9 mouse cellular contexts compared by ENCODE assay signal in genomic region chr4:100537898-100538297, GRCm38 (mm10). TPM values are rescaled to one million over a fixed set of nuclear protein-coding genes. Genes with fewer than 3 reads are reported as not detected.
DNase-seq lines count a peak whose midpoint lies in the region; ATAC-seq lines count a peak whose summit lies in the region.
"Had no signal": no experiment of that assay in that cellular context is flagged by ENCODE, and none has a peak within 500 bp of the region (broad histone marks: within the 10 kb centered on the region; RNA-seq: fewer than 3 reads in every experiment).

No protein-coding gene starts in this region.

- peaks cover 21% of the 10 kb centered on the region for H3K4me1 ChIP-seq in hindbrain, embryonic 10.5 days (replicated peaks)
- no peaks in the 10 kb centered on the region for H3K4me1 ChIP-seq in hindbrain, embryonic 13.5 days (replicated peaks)

- ATAC-seq in hindbrain, embryonic 13.5 days (ENCODE audit: low FRiP score), result no peak

- H3K27me3 ChIP-seq in hindbrain, embryonic 10.5 days (ENCODE audit: insufficient read depth, poor library complexity, severe bottlenecking), result no peaks in the 10 kb centered on the region
- no peaks in the 10 kb centered on the region for H3K27me3 ChIP-seq in hindbrain, embryonic 13.5 days

- 11% methylated on average over 3 of the region's 3 CpGs for WGBS in hindbrain, embryonic 10.5 days
- WGBS in hindbrain, embryonic 13.5 days, result 7% methylated on average over 3 of the region's 3 CpGs

- no peaks in the 10 kb centered on the region for H3K9me3 ChIP-seq in hindbrain, embryonic 10.5 days
- no peaks in the 10 kb centered on the region for H3K9me3 ChIP-seq in hindbrain, embryonic 13.5 days

- peak; percentile 26 for DNase-seq in hindbrain, embryonic 10.5 days (ENCODE audit: low spot score)
- DNase-seq in urinary bladder, postnatal 25 days (ENCODE audit: low spot score), result peak; percentile 24
- DNase-seq in urinary bladder, postnatal 10 days (ENCODE audit: low spot score), result no peak
- peak; percentile 80 for DNase-seq in embryo, embryonic 11 days
- DNase-seq in layer of hippocampus, adult 18-20 months (ENCODE audit: low spot score in 2 of 2), result peak; percentile 29 to 72
- DNase-seq in retina, postnatal 7 days (ENCODE audit: low read depth, low spot score), result peak; percentile 66
- no peak for DNase-seq in spleen, postnatal 36 days (ENCODE audit: low spot score in 2 of 2)

- H3K36me3 ChIP-seq in hindbrain, embryonic 10.5 days, result no peaks in the 10 kb centered on the region
- H3K36me3 ChIP-seq in hindbrain, embryonic 13.5 days, result no peaks in the 10 kb centered on the region

- no peak overlapping the region for H3K4me3 ChIP-seq in hindbrain, embryonic 10.5 days
- H3K4me3 ChIP-seq in hindbrain, embryonic 13.5 days, result no peak overlapping the region

- H3K4me2 ChIP-seq in hindbrain, embryonic 13.5 days, result no peak overlapping the region

- no peak overlapping the region for H3K9ac ChIP-seq in hindbrain, embryonic 13.5 days

- H3K27ac ChIP-seq in hindbrain, embryonic 10.5 days, result no peak overlapping the region
- no peak overlapping the region for H3K27ac ChIP-seq in hindbrain, embryonic 13.5 days

RNA-seq across cellular contexts. Expression of gene Ube2u, which starts 59.2 kb away (rescaled TPM):
- 0.82 and 1.3 TPM in 2 replicates for polyA plus RNA-seq in hindbrain, embryonic 10.5 days (2016; fragmentation: Nextera tagmentation; extraction: Ambion mirVana)
- polyA plus RNA-seq in hindbrain, embryonic 13.5 days (2015; fragmentation: Nextera tagmentation; extraction: Ambion mirVana), result 0.45 and 0.99 TPM in 2 replicates
- total RNA-seq in layer of hippocampus, adult 18-20 months (2021), result not detected
- total RNA-seq: layer of hippocampus, postnatal 36 days had no signal

Comparison
In these comparisons a context has a peak if more than half of its experiments do, and no peak if none do; other contexts are left out.
1. DNase-seq: peak in hindbrain, embryonic 10.5 days (single experiment), urinary bladder, postnatal 25 days (single experiment), embryo, embryonic 11 days (single experiment), layer of hippocampus, adult 18-20 months (2 of 2) and retina, postnatal 7 days (single experiment); none in urinary bladder, postnatal 10 days (single experiment) and spleen, postnatal 36 days (0 of 2).